Mouse (Mus musculus) erythroblast, embryonic 14.5 days (primary cell): ENCODE results near the gene Sox5. TPM values are rescaled to one million over a fixed set of nuclear protein-coding genes. Genes with fewer than 3 reads are reported as not detected.

ENCODE experiments used
- H3K27me3 ChIP-seq: 2 replicates; pipeline ENCODE4 v1.6.1; 2012; ENCODE audit warnings: inconsistent platforms; ENCODE audit not compliant: control insufficient read depth
- H3K36me3 ChIP-seq: 2 replicates; pipeline ENCODE4 v1.6.1; 2012; ENCODE audit warnings: mild to moderate bottlenecking, inconsistent platforms; ENCODE audit not compliant: control insufficient read depth
- H3K4me1 ChIP-seq: 2 replicates; pipeline ENCODE4 v1.6.1; 2012; ENCODE audit warnings: inconsistent platforms; ENCODE audit not compliant: control insufficient read depth
- H3K4me3 ChIP-seq: replicated peaks from 2 replicates; pipeline ENCODE3; 2012; ENCODE audit warnings: moderate library complexity, mild to moderate bottlenecking, inconsistent platforms
- H3K9me3 ChIP-seq: 2 replicates; pipeline ENCODE4 v1.6.1; 2012; ENCODE audit warnings: low read length, inconsistent platforms, mixed read lengths; ENCODE audit not compliant: control insufficient read depth
- GATA1 ChIP-seq: IDR thresholded peaks from 2 replicates; pipeline ENCODE4 v1.6.1; 2012; ENCODE audit warnings: low read length, inconsistent platforms, mixed read lengths
- TAL1 ChIP-seq: IDR thresholded peaks from 3 replicates; pipeline ENCODE4 v1.6.1; 2012; ENCODE audit warnings: low read length, inconsistent platforms, mixed read lengths
- polyA plus RNA-seq: library from polyadenylated mRNA; stranded (reverse); fragments of >175 nt; gene quantifications from 2 replicates; pipeline ENCODE4 v1.2.3, GENCODE M21; 2012

Sox5 gene
- polyA plus RNA-seq, 1 experiment = not detected

DNA sequence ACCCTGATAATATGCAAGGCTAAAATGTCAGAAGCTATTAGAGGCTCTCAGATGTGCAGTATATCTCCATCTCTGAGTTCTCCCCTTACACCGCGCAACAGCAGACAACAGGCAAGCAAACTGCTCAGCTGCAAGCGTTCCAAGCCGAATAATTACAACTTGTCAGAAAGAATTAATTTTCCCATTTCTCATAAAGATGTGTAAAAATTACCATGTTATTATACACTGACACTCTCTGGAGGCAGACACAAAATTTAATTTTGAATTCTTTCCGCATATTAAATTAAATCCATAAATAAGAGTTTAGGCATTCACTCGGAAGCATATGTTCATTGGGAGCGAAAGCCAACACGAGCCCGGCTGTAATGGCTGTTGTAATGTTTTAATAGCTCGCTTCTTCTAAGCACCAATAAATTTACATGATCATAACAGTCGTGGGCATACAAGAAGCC, 414.1 kb downstream of the Sox5 start:
- Histone ChIP-seq H3K27me3 (no peaks in the 10 kb centered on the region), H3K36me3 (no peaks in the 10 kb centered on the region), H3K9me3 (peaks cover 4% of the 10 kb centered on the region), H3K4me3 (no peak overlapping the region), H3K4me1 (peaks cover 7% of the 10 kb centered on the region)
- no peak for TF ChIP-seq TAL1
- TF ChIP-seq GATA1 = no peak

DNA sequence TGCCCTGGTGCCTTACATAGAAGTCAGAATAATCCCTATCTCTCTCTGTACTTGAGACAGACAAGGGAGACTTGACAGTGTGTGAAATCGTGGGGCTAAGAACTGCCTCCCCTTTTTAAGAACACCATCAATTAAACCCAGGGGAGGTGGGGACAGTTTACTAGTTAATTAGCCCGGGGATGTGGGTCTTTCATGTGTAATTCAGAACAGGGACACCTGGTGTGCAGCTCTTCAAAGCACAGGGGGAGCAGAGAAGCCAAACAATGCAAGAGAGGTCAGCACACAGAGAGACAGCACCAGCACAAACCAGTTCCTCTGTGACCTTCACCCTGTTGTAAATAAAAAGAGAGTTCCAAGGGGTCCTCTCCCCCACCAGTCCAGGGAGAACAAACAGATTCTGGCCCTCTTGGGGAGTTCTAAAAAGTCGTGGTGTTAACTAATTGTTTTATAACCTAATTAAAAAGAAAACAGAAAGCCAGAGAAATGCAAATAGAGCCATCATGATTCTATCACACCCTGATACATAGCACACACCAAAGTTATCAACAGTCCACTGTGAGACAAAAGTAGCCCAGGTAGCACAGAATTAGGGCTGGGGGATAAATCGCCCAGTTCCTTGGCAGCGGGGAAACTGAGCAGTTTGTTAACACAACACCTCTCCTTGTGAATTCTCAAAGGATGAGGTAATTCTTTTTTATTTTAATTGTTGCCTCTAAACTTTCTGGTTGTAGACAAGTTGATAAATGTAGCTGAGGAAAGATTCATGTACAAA, 420.3 kb downstream of the Sox5 start:
- no peak overlapping the region for H3K4me3 ChIP-seq
- no peak for TF ChIP-seq GATA1
- TF ChIP-seq TAL1 = no peak
- H3K4me1 ChIP-seq = no peaks in the 10 kb centered on the region
- H3K36me3 ChIP-seq = no peaks in the 10 kb centered on the region
- H3K27me3 ChIP-seq = no peaks in the 10 kb centered on the region
- H3K9me3 ChIP-seq = no peaks in the 10 kb centered on the region; the same call in 1 of the 2 replicates

GRCm38 (mm10) chr6:144357081-144357480, 424.7 kb downstream of the Sox5 start:
- H3K9me3 ChIP-seq = no peaks in the 10 kb centered on the region; the same call in 1 of the 2 replicates
- no peaks in the 10 kb centered on the region for H3K27me3 ChIP-seq
- TF ChIP-seq TAL1 = no peak
- no peak for TF ChIP-seq GATA1
- no peaks in the 10 kb centered on the region for H3K4me1 ChIP-seq
- no peaks in the 10 kb centered on the region for H3K36me3 ChIP-seq
- no peak overlapping the region for H3K4me3 ChIP-seq

- Histone ChIP-seq H3K9me3 (peaks cover 5% of the 10 kb centered on the region; the same call in 1 of the 2 replicates), H3K4me3 (no peak overlapping the region), H3K4me1 (no peaks in the 10 kb centered on the region), H3K27me3 (no peaks in the 10 kb centered on the region), H3K36me3 (no peaks in the 10 kb centered on the region)
- TF ChIP-seq GATA1 (no peak), TAL1 (no peak)
These were observed 430.7 kb downstream of the Sox5 start for GRCm38 (mm10) chr6:144351049-144351448.

GRCm38 (mm10) chr6:144343338-144343737, 438.4 kb downstream of the Sox5 start:
- Histone ChIP-seq H3K4me1 (no peaks in the 10 kb centered on the region), H3K27me3 (no peaks in the 10 kb centered on the region), H3K4me3 (no peak overlapping the region), H3K36me3 (no peaks in the 10 kb centered on the region), H3K9me3 (peaks cover 17% of the 10 kb centered on the region)
- no peak for TF ChIP-seq TAL1
- no peak for TF ChIP-seq GATA1

DNA sequence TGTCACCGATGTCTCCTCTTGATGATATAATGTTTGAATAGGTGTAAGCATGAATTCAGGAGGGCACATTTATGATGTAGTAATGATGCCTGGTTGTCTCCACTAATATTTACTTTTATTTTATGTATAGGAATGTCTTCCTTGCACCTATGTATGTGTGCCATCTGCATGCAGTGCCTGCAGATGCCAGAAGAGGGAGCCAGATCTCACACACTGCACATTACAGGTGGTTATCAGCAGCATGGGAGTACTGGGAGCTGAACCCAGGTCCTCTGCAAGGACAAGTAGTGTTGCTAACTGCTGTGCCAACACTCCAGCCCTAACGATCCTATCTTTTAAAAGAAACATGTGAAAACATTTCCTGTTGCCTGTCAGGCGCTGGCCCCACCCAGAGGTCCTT, 442.2 kb downstream of the Sox5 start:
- Histone ChIP-seq H3K9me3 (peaks cover 17% of the 10 kb centered on the region), H3K4me3 (no peak overlapping the region), H3K27me3 (no peaks in the 10 kb centered on the region), H3K36me3 (no peaks in the 10 kb centered on the region), H3K4me1 (no peaks in the 10 kb centered on the region)
- TF ChIP-seq TAL1 (no peak), GATA1 (no peak)

DNA sequence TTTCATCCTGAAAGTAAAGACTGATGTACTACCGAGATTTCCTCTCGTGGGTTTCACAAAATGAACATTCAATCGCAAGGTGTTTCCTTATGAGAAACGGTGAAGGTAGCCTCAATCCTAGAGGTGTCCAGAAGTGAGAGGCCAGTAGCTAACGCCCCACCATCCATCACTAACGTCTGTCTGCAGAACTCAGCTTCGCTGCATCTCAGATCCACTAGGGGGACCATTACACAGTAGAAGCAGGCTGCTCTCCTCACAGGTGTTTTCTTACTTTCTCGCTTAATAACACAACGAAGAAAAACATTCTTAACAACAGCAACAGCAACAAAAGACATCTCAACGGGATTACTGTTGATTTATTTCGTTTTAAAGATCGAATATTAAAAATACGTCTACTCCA, 442.8 kb downstream of the Sox5 start:
- TF ChIP-seq TAL1 (no peak), GATA1 (no peak)
- no peaks in the 10 kb centered on the region for H3K36me3 ChIP-seq
- no peak overlapping the region for H3K4me3 ChIP-seq
- peaks cover 17% of the 10 kb centered on the region for H3K9me3 ChIP-seq
- H3K27me3 ChIP-seq = no peaks in the 10 kb centered on the region
- H3K4me1 ChIP-seq = no peaks in the 10 kb centered on the region

DNA sequence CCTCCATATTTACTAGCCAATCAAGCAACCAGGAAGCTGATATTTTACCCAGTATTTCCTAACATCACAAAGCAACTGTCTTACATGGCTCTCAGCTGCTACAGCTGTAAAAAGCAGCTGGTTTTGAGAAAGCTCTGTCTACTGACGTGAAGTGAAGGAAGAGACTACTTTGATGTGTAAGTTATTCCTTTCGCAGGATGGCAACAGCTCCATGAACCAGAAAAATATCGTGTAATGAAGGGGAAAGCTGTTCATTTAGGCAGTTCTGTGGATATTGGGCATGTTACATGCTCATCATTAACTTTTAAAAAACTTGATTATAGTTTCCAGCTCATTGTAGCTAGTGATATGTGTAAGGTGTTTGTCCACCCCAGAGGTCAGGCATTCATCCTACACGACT, 443.6 kb downstream of the Sox5 start:
- Histone ChIP-seq H3K4me3 (no peak overlapping the region), H3K27me3 (no peaks in the 10 kb centered on the region), H3K36me3 (no peaks in the 10 kb centered on the region), H3K4me1 (no peaks in the 10 kb centered on the region), H3K9me3 (peaks cover 17% of the 10 kb centered on the region)
- no peak for TF ChIP-seq TAL1
- no peak for TF ChIP-seq GATA1

DNA sequence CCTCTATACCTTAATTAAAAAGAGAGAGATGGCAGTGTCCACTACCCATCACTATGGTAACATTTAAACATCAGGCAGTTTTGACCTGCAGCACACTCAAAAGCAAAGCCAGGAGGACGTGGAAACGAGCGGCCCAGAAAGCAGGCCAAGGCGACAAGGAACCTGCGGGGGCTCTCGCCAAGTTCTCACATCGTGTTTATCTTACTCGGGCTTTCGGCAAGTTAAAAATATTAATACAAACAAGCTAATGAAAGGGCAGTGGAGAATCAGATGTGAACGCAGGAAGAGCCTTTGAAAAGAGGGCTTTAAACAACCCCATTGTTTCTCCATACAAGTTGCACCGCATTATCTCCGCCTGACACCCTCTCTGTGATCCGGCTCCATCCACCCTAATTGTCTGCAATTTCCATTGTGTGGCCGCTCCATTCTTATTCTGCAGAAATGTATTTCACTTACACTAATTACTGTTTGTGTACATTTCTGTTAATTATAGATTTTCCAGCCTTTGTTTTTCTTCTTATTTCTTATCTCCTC, 444.3 kb downstream of the Sox5 start:
- no peak overlapping the region for H3K4me3 ChIP-seq
- TF ChIP-seq TAL1 = no peak
- no peak for TF ChIP-seq GATA1

More for the DNA sequence above, 444.3 kb downstream of the Sox5 start:
- H3K4me1 ChIP-seq = no peaks in the 10 kb centered on the region
- no peaks in the 10 kb centered on the region for H3K27me3 ChIP-seq
- H3K9me3 ChIP-seq = peaks cover 17% of the 10 kb centered on the region
- H3K36me3 ChIP-seq = no peaks in the 10 kb centered on the region
